Mouse (Mus musculus) lung, postnatal 4 days (tissue): ENCODE measurements around the gene Defb28.
A peak's percentile ranks its signal among the peaks of the same experiment; 100 is the strongest.

Source experiments
- DNase-seq, 2 experiments: peaks; one replicate each; pipeline ENCODE4 v3.0.0; 2021

Defb28 gene

DNA sequence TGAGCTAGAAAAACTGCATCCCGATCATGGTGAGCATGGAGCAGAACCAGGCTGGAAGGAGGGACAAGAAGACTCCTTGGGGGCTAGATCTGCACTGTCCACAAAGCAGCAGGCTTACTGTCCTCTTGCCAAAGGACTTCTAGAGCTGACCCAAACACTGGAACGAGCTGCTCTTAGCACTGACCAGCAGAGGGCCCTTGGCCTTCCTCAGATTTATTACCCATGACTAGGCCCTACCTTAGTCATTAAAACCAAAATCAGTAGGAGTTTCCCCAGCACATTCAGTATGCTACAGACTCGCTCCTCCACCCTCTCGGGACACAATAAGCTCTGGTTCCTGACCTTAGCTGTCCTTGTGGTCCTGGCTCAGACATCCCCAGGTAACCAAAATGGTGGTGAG is at the start of gene Defb28:
Gene Defb28, plus strand, starts transcription at position 275 of the 400 bp plus-strand sequence.
- no peak for DNase-seq

DNA sequence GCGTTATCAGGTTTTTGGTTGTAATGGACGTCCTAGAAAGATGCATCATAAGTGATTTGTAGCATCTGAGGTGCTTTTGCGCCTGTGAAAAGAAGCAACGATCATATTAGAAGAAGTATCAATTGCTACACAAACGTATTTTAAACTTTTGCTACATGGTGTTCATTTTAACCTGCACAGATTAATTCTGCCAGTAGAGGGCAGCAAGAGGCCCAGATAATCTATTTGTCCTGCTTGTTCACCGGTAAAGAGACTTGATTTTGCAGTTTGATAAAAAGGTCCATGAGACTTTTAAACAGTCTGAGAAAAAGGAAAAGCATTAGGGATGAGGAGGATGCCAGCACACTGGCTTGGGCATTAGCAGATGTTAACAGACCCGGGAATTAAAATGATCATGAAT is 47.1 kb upstream of the Defb28 start:
- DNase-seq: peak in 1 of 2 experiments; percentile 44

DNA sequence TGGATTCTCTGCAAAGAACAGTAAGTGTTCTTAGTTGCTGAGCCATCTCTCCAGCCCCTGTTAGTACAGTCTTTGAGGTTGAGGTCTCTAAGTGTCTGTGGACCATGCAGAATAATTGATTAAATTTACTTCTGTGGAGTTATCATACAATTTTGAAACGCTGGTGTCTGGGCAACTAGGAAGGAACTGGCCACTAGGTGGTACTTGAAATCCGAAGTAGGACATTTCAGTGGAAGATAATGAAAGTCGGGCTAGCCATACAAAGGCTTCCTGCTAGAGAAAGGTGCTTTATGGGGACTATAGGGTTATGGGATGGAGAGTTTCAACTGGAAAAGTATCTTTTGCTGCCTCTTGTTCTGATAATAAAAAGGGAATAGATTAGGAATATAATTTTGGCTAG is 45.6 kb upstream of the Defb28 start:
- no peak for DNase-seq

DNA sequence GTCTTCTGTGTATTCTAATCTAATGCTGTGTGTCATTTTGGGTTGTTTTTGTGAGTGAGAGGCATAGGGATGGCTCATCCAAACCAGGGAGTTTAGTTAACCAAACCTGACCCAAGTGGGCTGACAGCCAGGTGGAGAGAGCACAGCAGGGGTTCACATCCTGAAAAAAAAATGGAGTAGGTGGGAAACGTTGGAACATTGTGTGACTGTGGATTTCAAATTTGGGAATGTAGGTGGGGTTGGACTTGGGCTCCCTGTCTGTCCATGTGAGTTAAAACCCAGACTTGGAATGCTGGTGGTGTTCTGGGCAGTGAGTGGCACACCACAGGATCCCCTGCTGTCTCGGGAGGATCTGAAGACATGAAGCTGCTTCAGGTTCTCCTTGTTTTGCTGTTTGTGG is 41.3 kb upstream of the Defb28 start, which contains the start of gene Defb20:
Gene Defb20, plus strand, starts transcription at position 301 of the 400 bp plus-strand sequence.
- DNase-seq: no peak

DNA sequence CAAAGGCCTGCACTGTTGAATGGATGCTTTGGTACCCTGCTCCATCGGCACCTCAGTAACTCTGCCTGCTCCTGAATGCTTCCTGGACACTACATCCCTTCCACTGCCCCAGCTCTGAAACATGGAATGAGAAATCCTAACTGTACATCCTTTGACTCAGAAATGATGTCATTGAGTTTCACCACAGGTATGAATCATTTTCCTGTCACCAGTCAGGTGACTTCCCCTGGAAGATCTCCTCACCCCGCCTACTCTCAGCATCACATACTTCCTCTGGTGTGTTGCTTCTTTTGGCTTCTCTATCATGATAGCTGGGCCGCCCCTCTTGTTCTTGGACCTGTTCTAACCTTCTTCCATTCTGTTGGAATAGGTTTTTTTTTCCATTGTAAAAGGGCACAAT is 37.2 kb upstream of the Defb28 start:
- no peak for DNase-seq

DNA sequence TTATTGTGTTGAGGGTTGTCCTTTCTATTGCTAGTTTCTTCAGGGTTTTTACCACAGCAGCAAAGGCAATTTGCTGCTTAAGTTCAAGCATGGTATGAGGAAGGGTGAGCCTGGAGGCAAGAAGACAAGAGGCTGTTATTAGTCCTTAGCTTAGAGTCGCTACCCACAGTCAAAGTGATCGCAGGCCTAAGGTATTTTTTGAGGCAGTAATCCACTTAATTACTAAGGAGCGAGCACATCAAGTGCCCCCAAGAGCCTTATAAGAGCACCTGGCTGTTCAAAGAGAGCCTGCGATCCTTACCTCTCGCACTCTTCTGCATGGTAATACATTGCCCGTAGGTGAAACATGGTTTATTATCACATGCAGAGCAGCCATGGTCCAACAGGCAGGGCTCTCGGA is 36.3 kb upstream of the Defb28 start:
- DNase-seq: peak; percentile 8 to 28

DNA sequence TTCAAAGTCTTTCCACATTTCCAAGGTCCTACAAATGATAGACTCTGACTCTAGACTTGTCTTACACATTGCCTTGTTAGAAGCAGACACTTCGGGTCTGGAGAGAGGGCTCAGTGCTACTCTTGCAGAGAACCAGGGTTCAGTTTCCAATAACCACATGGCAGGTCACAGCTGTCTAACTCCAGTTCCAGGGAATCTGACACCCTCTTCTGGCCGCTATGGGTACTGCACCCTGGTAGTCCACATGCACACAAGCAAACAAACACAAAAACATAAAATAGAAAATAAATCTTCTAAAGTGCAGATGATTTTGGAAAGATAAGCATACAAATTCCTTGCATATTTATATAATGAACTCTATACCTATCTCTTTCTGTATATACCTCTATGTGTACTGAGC is 31.0 kb upstream of the Defb28 start:
- no peak for DNase-seq

DNA sequence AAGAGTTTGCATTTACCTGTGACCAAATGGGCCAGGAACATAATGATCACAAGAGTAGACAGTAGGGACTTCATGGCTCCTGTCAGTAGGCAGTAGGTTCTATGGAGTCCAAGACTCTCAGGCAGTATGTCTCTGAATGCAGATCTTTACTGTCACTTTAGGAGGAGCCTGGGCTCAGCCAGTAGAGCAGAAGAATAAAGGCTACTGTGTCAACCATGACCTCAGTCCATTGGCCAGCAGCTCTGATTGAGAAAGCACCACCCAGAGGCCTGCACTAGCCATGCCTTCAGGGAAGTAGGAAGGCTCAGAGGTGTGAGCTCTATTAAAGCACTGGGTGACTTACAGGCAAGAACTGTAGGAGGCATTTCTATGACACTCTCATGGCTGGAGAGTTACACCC is 28.0 kb upstream of the Defb28 start, which contains the start of gene Defb22:
Gene Defb22, minus strand, starts transcription at position 101 of the 400 bp plus-strand sequence.
- no peak for DNase-seq

DNA sequence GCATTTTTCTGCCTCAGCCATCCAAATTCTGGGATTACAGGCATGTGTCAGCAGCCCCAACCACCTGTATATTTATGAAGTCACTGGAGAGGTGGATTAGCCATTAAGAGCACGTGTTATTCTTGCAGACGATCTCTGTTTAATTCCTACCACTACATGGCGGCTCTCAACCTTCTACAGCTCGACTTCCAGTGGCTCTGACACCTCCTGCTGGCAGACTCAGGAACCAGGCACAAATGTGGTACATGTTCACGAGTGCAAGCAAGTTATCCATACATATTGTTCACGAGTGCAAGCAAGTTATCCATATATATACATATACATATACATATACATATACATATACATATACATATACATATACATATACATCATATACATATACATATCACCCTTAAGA is 24.9 kb upstream of the Defb28 start:
- no peak for DNase-seq

DNA sequence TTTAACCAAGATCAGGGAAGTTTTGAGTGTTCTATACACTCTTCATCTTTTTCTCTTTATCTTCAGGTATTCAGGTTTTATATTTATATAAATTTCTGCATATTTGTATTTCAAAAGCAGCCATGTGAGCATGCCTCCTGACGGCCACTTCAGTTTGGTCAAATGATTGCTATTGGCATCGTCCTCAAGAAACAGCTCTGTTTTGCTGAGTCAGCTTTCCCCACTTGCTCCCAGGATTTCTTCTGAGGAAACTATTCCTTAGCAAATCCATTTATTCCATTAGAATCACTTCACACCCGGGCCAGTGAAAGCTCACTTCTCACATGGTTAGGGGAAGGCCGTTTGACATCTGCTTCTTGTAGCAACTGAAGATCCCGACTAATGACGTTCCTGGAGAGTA is 20.0 kb upstream of the Defb28 start:
- no peak for DNase-seq

DNA sequence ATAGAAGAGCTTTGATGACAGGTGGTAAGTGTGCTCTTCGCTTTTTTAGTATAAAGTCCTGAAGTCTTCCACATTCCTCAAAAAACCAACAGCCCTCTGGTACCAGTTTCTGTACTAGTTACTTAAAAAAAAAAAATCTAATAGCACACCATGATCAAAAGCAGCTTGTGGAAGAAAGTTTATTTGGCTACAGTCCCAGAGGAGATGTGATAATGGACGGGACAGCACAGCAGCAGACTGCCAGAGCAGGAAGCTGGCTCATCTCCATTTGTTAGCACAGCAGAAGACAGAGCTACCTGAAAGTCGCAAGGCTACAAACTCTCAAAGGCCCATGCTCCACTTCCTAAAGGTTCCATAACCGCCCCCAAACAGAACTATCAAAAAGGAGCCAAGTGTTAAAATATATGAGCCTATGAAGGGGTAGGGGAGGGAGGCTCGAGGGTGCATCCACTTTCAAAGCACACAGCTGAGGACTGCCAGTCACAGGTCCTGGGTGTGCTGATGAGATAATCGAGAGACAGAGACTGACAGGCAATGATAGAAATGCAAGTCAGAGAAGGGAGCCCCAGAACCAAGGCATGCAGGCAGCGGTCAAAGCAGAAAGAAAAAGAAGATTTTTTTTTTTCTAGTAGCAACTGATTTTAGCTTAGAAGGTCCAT is 17.7 kb upstream of the Defb28 start:
- DNase-seq: no peak

DNA sequence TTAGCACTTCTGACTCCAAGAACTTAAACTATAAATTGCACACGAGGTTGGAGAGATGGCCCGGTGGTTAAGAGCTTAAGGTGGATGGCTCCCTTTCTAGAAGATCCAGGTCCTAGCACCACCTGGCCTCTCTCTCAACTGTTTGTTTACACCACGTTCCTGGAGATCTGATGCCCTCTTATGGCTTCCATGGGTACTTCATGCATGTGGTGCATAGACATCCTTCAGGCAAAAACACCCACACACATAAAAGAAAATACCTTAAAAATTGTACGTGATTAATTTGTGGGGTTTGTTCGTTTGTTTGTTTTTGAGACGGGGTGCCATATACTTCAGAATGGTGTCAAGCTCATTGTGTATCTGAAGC is 17.2 kb upstream of the Defb28 start:
- no peak for DNase-seq

DNA sequence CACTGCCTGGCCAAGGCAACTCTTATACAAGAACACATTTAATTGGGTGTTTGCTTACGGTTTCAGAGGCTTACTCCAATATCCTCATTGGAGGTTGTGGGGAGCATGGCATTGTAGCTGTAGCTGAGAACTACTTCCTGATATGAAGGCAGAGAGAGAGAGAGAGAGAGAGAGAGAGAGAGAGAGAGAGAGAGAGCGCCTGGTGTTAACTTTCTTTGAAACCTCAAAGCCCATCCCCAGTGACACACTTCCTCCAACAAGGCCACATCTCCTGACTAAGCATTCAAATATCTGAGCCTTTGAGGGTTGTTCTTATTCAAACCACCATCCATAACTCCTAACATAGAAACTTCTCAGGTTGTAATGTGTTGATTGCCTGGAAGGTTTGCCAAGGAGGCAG is 14.1 kb upstream of the Defb28 start:
- DNase-seq: no peak

DNA sequence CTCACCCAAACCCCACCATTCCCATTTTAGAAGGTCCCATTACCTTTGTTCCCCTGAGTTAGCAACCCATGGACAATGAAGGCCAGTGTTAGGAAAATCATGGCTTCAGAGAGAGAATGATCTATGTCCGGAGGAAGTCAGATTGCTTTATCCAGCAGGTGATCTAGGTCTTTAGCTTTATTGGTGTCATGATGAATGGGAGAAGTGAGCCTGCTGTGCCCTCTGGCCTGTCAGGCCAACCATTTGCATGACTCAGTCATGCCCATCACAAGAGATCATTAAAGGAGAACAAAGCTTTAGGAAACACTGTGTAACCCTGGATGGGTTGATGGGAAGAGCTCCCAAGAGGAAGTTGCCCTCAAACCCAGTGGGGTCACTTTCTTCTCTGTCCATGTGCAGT is 6.5 kb upstream of the Defb28 start, which contains the start of gene Defb26:
Gene Defb26, minus strand, starts transcription at position 101 of the 400 bp plus-strand sequence.
- no peak for DNase-seq

DNA sequence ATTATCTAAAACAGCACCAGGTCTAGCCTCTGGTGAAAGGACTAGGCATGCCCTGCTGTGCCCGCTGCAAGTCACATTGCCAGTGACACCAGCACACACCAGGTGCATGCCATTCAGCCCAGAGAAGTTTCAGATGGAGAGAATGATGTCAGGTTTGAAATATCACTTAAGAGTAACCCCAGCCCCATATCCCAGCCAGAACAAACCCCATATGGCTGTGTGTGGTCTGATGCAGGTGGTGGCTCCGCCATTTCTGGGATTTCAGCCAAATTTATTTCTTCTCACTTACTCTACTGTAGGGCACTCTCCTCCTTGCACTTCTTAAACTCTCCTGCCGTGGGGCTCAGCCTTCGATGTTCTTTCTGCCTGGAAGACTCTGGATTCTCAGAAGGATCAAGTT is 2.0 kb upstream of the Defb28 start:
- no peak for DNase-seq

DNA sequence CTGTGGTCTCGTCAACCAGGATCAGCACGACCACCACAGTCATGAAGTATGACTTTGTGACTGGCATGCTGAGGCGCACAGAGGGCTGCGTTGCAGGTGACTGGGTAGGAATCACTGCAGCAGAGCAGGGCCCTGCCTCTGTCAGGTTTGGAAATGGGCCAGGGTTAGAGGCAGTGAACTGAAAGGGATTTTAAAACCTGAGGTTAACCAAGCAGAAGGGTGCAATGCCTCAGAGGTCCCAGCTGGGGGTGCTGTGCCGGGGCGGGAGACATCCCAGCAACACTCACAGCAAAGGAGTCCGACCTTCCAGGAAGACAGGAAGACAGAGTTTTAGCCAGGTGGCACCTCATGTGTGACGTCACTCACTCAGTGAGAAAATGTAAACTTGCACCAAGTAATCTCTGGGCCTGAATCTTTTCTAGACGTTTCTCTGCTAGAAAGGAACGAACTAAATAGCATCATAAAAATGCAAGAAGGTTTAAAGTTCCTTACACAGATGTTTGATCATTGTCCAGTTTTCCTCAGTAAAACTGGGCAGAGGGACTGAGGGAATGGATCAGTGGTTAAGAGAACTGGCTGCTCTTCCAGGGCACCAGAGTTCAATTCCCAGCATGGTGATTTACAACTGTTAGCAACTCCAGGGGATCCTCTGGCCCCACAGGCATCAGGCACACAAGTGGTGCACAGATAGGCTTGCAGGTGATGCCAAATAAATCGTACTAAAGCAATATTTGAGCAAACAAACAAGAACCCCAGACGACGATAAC is 22.1 kb downstream of the Defb28 start, which contains the start of gene Defb29:
Gene Defb29, minus strand, starts transcription at position 155 of the 767 bp plus-strand sequence.
- no peak for DNase-seq

DNA sequence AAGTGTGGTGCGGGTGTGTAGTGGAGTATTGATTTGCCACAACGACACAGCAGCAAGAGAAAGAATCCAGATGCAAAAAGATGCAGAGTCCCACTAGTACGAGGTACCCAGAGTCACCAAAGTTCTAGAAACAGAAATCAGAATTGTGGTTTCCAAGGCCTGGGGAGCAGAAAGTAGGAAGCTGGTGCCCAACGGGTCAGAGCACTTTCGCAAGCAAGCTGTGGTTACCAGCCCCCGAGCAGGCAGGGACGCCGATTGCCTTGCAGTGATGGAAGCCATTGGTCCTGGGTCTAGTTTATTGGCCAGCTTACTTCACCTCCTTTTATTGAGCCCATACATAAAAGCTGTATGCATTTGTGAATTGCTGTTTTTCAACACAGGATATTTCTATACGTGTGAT is 23.9 kb downstream of the Defb28 start:
- DNase-seq: no peak

DNA sequence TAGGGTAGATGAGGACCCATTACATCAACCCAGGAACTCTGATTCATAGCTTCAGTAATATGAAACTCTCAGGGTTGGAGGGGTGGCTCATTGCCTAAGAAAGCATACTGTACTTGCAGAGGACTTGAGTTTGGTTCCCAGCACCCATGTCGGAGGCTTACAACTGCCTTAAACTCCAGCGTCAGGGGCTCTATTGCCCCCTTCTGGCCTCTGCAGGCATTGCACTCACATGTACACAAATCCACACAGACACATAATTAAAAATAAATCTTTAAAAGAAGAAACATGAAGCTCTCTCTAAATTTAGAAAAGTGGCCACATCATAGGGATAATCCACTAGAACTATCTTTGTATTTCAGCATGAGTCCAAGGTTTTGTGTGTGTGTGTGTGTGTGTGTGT is 24.8 kb downstream of the Defb28 start:
- DNase-seq: no peak

DNA sequence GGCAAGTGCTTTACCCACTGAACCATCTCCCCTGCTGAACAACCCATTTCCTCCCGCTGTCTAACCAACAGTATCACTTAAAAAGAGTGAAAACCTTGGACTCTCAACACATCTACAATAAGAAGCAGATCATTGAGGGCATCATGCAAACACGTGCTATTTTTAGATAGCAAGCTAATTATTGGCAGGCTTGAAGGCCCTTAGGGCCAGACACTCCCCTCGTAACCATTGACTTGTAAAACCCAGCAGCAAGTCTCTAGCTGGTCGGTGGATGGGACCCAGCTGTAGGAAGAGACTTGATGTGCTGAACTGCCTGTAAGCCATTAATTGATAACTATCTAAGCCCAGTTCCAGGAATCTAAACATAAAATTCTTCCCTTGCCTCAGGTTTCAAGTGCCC is 25.4 kb downstream of the Defb28 start:
- no peak for DNase-seq

DNA sequence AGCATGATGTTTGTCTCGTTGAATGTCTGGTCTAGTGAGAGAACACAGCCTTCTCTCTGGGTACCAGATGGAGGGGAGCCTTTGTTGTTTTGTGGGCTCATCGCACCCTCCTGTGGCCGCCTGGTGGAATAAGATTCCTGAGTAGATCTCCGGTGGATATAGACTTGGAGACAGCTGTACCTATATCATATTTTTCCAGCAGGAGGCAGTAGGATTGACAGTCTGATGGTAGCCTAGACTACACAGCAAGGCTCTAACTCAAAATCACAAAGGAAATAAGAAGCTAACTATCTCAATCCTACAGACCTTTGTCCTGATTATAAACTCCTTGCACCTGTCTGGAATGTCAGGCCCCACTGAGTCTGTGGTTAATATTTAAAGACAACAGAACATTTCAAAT is 26.6 kb downstream of the Defb28 start:
- DNase-seq: peak; percentile 53 to 54

DNA sequence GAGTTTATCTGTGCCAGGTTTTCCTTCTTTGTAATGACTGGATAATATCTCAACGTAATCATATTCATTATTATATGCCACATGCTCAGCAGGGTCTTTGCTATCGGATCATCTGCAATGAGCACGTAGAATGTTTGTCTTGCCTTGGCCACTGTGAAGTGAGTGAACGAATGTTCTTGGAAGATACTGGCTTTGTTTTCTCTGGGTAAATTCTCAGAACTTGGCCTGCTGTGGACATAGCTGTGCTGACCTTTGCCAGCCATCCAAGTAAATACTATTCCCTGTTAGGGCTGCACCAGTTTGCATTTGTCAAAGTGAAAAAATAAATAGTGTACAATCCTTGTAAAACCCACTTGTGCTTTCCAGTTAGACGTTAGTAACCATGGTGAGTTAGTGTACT is 30.1 kb downstream of the Defb28 start:
- no peak for DNase-seq

DNA sequence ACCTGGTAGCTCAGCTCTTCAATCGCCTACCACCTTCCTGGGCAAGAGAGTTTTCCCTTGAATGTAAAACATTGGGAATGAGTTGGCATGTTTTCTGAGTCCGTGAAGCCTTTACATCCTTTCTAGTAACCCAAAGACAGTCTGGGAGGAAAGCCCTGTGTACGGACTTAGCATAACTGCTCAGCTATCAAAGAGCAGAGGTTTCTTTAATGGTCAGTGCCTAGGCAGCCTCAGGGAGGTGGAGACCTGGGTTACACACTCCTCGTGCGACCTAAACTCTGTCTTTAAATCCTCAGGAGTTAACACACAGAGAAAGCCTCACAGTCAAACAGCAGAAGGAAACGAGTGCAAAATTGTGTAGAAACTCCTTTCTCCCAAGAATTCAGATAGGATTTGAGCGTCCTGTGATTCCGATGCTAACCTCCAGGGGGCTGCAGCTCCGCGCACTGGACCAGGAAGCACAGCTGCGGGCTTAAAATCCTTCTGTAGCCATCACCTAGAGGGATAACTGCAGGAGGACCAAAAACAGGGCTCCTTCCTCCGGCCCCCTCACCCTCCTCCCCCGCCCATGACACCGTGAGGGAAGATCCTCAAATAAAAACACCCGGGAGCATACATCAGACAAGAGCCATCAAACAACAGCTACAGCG is 35.8 kb downstream of the Defb28 start:
- peak; percentile 27 to 51 for DNase-seq

DNA sequence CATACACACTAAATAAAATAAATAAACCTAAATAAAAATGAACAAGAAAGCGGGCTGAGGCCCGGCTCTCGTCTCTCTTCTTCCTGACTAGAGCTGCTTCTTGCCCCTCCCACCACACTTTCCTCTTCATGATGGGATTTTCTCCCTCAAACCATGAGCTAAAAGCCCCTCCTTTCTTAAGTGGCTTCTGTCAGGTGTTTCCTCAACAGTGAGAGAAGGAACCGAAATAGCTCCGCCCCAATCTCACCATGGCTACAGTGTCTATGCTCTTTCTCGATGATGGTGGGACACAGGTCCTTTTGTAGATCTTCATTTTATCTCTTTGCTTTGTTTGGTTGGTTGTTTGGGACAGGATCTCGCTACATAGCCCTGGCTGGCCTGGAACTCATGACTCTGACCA is 38.6 kb downstream of the Defb28 start:
- no peak for DNase-seq

DNA sequence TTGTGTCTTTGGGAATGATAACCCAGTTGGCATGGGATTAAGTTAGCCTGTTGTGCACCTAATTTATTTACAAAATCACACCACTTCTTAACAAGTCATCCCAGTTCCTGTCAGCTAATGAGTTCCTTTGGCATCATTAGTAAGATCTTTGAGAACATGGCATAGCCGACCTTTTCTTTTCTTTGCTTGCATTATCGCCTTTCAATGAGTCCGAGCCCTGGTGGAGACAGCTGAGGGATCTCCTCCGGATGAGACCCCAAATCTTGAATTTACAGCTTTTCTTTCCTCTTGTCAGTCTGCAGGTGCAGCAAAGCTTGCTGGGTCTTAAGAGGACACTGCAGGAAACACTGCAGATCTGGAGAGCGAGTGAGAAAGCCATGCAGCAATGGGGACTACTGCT is 51.0 kb downstream of the Defb28 start, which contains the start of gene Gm17416:
Gene Gm17416, plus strand, starts transcription at position 301 of the 400 bp plus-strand sequence.
- no peak for DNase-seq
